Mouse (Mus musculus): ENCODE results near the gene Brinp2. TPM values are rescaled to one million over a fixed set of nuclear protein-coding genes. Genes with fewer than 3 reads are reported as not detected.

Brinp2 gene
- polyA plus RNA-seq, 1 experiment = not detected

DNA sequence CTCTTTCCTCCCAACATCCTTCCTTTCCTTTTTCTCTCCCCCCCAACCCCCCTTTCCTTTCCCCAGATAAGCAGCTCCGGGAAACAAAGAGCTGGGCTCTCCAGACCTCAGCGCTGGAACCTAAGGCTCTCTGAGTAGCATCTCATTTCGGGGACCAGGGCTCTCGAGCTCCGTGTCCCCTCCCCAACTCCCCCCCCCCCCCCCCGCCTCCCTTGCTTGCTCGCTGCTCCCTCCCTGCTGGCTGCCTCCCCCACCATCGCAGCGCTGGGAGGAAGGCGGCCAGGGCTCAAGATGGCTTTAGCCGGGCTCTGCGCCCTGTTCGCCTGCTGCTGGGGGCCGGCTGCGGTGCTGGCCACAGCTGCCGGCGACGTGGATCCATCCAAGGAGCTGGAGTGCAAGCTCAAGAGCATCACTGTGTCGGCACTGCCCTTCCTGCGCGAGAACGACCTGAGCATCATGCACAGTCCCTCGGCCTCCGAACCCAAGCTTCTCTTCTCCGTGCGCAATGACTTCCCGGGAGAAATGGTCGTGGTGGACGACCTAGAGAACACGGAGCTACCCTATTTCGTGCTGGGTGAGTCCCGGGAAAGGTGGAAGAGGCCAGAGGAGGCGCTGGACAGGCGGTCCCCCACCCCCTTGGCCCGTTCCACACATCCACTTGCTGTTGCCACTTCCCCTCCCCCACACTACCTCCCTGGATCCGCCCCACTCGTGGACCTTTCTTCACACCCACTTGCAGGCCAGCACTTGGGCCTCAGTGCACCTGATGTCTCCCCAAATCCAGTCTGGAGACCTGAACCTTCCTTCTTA lies 6.4 kb upstream of the Brinp2 start:
- H3K27me3 ChIP-seq (ENCODE audit: control insufficient read depth, insufficient read depth, insufficient read length) = no peaks in the 10 kb centered on the region
- no peaks in the 10 kb centered on the region for H3K79me2 ChIP-seq (ENCODE audit: control insufficient read depth, insufficient read depth)
- no peak overlapping the region for H3ac ChIP-seq (ENCODE audit: control insufficient read depth, insufficient read length)
- H3K36me3 ChIP-seq (ENCODE audit: control insufficient read depth, insufficient read depth) = no peaks in the 10 kb centered on the region
- H3K4me3 ChIP-seq = no peak overlapping the region
- no peak overlapping the region for H3K4me2 ChIP-seq (ENCODE audit: low read depth)
- TF ChIP-seq MYOG (IDR thresholded peaks at IDR 0.05; ENCODE audit: control insufficient read depth in 1 of 3, insufficient read depth in 1 of 3, insufficient read length in 2 of 3, low read depth in 2 of 3) (no peak), REST (IDR thresholded peaks at IDR 0.05; ENCODE audit: insufficient read depth, insufficient read length) (no peak), POLR2A (IDR thresholded peaks at IDR 0.05; ENCODE audit: insufficient read length, low read depth) (no peak), TCF12 (IDR thresholded peaks at IDR 0.05; ENCODE audit: insufficient read depth, poor library complexity, severe bottlenecking) (no peak), CEBPB (IDR thresholded peaks at IDR 0.05; ENCODE audit: insufficient read depth, poor library complexity, severe bottlenecking) (no peak), MAX (IDR thresholded peaks at IDR 0.05; ENCODE audit: low read depth) (no peak), USF1 (IDR thresholded peaks at IDR 0.05; ENCODE audit: low read depth) (no peak), TCF3 (IDR thresholded peaks at IDR 0.05; ENCODE audit: insufficient read length, low read depth) (no peak), SRF (IDR thresholded peaks at IDR 0.05; ENCODE audit: control insufficient read depth, insufficient read length, low read depth) (no peak), MYOD1 (IDR thresholded peaks at IDR 0.05; ENCODE audit: control insufficient read depth in 1 of 3, insufficient read length in 2 of 3, low read depth in 2 of 3) (no peak), E2F4 (IDR thresholded peaks at IDR 0.05; ENCODE audit: insufficient read depth) (no peak), POLR2AphosphoS2 (IDR thresholded peaks at IDR 0.05; ENCODE audit: insufficient read length, low read depth) (no peak)

GRCm38 (mm10) chr1:158361964-158362291 lies 5.8 kb upstream of the Brinp2 start, which contains the start of gene Astn1:
Gene Astn1, plus strand, starts transcription at chr1:158362273.
- Histone ChIP-seq H3K4me3 (no peak within 1 kb of the TSS), H3K4me2 (ENCODE audit: low read depth) (no peak within 1 kb of the TSS), H3K36me3 (ENCODE audit: control insufficient read depth, insufficient read depth) (no peaks in the 10 kb centered on the region), H3ac (ENCODE audit: control insufficient read depth, insufficient read length) (no peak within 1 kb of the TSS), H3K79me2 (ENCODE audit: control insufficient read depth, insufficient read depth) (no peaks in the 10 kb centered on the region), H3K27me3 (ENCODE audit: control insufficient read depth, insufficient read depth, insufficient read length) (no peaks in the 10 kb centered on the region)
- TF ChIP-seq MAX (IDR thresholded peaks at IDR 0.05; ENCODE audit: low read depth) = no peak
- TF ChIP-seq MYOD1 (IDR thresholded peaks at IDR 0.05; ENCODE audit: control insufficient read depth in 1 of 3, insufficient read length in 2 of 3, low read depth in 2 of 3) = no peak
- no peak for TF ChIP-seq POLR2AphosphoS2 (IDR thresholded peaks at IDR 0.05; ENCODE audit: insufficient read length, low read depth)
- no peak for TF ChIP-seq E2F4 (IDR thresholded peaks at IDR 0.05; ENCODE audit: insufficient read depth)
- no peak for TF ChIP-seq POLR2A (IDR thresholded peaks at IDR 0.05; ENCODE audit: insufficient read length, low read depth)
- no peak for TF ChIP-seq USF1 (IDR thresholded peaks at IDR 0.05; ENCODE audit: low read depth)
- TF ChIP-seq TCF12 (IDR thresholded peaks at IDR 0.05; ENCODE audit: insufficient read depth, poor library complexity, severe bottlenecking) = no peak
- TF ChIP-seq MYOG (IDR thresholded peaks at IDR 0.05; ENCODE audit: control insufficient read depth in 1 of 3, insufficient read depth in 1 of 3, insufficient read length in 2 of 3, low read depth in 2 of 3) = no peak
- no peak for TF ChIP-seq REST (IDR thresholded peaks at IDR 0.05; ENCODE audit: insufficient read depth, insufficient read length)
- no peak for TF ChIP-seq CEBPB (IDR thresholded peaks at IDR 0.05; ENCODE audit: insufficient read depth, poor library complexity, severe bottlenecking)
- TF ChIP-seq SRF (IDR thresholded peaks at IDR 0.05; ENCODE audit: control insufficient read depth, insufficient read length, low read depth) = no peak
- TF ChIP-seq TCF3 (IDR thresholded peaks at IDR 0.05; ENCODE audit: insufficient read length, low read depth) = no peak

DNA sequence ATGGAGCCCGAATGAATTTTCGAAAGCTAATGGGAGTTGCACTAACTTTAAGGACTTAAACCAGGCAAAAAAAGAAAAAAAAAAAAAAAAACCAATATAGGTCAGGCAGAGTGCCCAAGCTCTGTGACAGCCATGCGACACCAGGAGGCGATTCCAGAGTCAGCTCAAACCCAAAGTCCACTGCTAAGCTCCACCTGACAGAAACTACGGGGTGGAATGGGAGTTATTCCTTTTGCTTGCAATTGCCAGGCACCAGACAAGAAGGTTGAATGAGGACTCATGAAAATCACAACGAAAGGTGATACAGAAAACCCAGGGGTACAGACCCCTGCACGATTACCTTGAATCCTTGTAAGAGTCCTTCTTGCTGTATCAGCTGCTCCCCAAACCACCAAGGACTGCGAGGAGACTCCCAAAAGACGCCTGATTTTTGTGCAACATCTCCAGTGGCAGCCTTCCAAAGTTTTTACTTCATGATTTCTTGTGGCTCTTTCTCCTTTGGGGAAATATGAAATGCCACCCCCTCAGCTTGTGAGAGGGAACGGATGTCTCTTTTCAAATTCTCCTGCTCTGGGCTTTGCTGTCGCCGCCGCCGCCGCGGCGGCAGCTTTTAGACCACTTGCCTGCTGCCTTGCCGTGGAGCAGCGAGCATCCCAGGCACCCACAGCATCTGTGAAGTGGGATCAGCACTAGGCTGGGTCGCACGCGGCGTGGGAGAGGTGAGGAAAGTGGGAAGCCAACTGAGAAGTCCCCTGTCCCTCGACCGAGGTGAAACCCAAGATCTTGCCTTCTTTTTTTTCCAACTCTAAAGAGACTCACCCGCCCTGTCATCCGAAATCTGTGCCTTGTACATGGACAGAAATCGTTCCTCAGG lies 712 bp downstream of the Brinp2 start:
- H3K4me3 ChIP-seq = no peak overlapping the region
- no peak overlapping the region for H3K4me2 ChIP-seq (ENCODE audit: low read depth)
- TF ChIP-seq USF1 (IDR thresholded peaks at IDR 0.05; ENCODE audit: low read depth) (no peak), TCF12 (IDR thresholded peaks at IDR 0.05; ENCODE audit: insufficient read depth, poor library complexity, severe bottlenecking) (no peak), REST (IDR thresholded peaks at IDR 0.05; ENCODE audit: insufficient read depth, insufficient read length) (no peak), POLR2AphosphoS2 (IDR thresholded peaks at IDR 0.05; ENCODE audit: insufficient read length, low read depth) (no peak), POLR2A (IDR thresholded peaks at IDR 0.05; ENCODE audit: insufficient read length, low read depth) (no peak), CEBPB (IDR thresholded peaks at IDR 0.05; ENCODE audit: insufficient read depth, poor library complexity, severe bottlenecking) (no peak), MYOD1 (IDR thresholded peaks at IDR 0.05; ENCODE audit: control insufficient read depth in 1 of 3, insufficient read length in 2 of 3, low read depth in 2 of 3) (no peak), SRF (IDR thresholded peaks at IDR 0.05; ENCODE audit: control insufficient read depth, insufficient read length, low read depth) (no peak), E2F4 (IDR thresholded peaks at IDR 0.05; ENCODE audit: insufficient read depth) (no peak), MAX (IDR thresholded peaks at IDR 0.05; ENCODE audit: low read depth) (no peak), TCF3 (IDR thresholded peaks at IDR 0.05; ENCODE audit: insufficient read length, low read depth) (no peak), MYOG (IDR thresholded peaks at IDR 0.05; ENCODE audit: control insufficient read depth in 1 of 3, insufficient read depth in 1 of 3, insufficient read length in 2 of 3, low read depth in 2 of 3) (no peak)
- H3K79me2 ChIP-seq (ENCODE audit: control insufficient read depth, insufficient read depth) = no peaks in the 10 kb centered on the region
- peaks cover 16% of the 10 kb centered on the region for H3K27me3 ChIP-seq (ENCODE audit: control insufficient read depth, insufficient read depth, insufficient read length)
- H3K36me3 ChIP-seq (ENCODE audit: control insufficient read depth, insufficient read depth) = no peaks in the 10 kb centered on the region
- no peak overlapping the region for H3ac ChIP-seq (ENCODE audit: control insufficient read depth, insufficient read length)

GRCm38 (mm10) chr1:158353656-158354371 lies 2.3 kb downstream of the Brinp2 start:
- TF ChIP-seq REST (IDR thresholded peaks at IDR 0.05; ENCODE audit: insufficient read depth, insufficient read length) (no peak), CEBPB (IDR thresholded peaks at IDR 0.05; ENCODE audit: insufficient read depth, poor library complexity, severe bottlenecking) (no peak), POLR2AphosphoS2 (IDR thresholded peaks at IDR 0.05; ENCODE audit: insufficient read length, low read depth) (no peak), SRF (IDR thresholded peaks at IDR 0.05; ENCODE audit: control insufficient read depth, insufficient read length, low read depth) (no peak), TCF3 (IDR thresholded peaks at IDR 0.05; ENCODE audit: insufficient read length, low read depth) (no peak), MAX (IDR thresholded peaks at IDR 0.05; ENCODE audit: low read depth) (no peak), MYOG (IDR thresholded peaks at IDR 0.05; ENCODE audit: control insufficient read depth in 1 of 3, insufficient read depth in 1 of 3, insufficient read length in 2 of 3, low read depth in 2 of 3) (no peak), POLR2A (IDR thresholded peaks at IDR 0.05; ENCODE audit: insufficient read length, low read depth) (no peak), MYOD1 (IDR thresholded peaks at IDR 0.05; ENCODE audit: control insufficient read depth in 1 of 3, insufficient read length in 2 of 3, low read depth in 2 of 3) (no peak), TCF12 (IDR thresholded peaks at IDR 0.05; ENCODE audit: insufficient read depth, poor library complexity, severe bottlenecking) (no peak), USF1 (IDR thresholded peaks at IDR 0.05; ENCODE audit: low read depth) (no peak), E2F4 (IDR thresholded peaks at IDR 0.05; ENCODE audit: insufficient read depth) (no peak)
- Histone ChIP-seq H3K36me3 (ENCODE audit: control insufficient read depth, insufficient read depth) (no peaks in the 10 kb centered on the region), H3ac (ENCODE audit: control insufficient read depth, insufficient read length) (no peak overlapping the region), H3K4me2 (ENCODE audit: low read depth) (no peak overlapping the region), H3K27me3 (ENCODE audit: control insufficient read depth, insufficient read depth, insufficient read length) (peaks cover 16% of the 10 kb centered on the region), H3K4me3 (no peak overlapping the region), H3K79me2 (ENCODE audit: control insufficient read depth, insufficient read depth) (no peaks in the 10 kb centered on the region)

All from myocyte (in vitro differentiated cells).